Mouse (Mus musculus): ENCODE measurements around the gene Speer4f1. TPM values are rescaled to one million over a fixed set of nuclear protein-coding genes. Genes with fewer than 3 reads are reported as not detected.

The Speer4f1 gene
- polyA plus RNA-seq, 1 experiment from 2014 or later, result not detected

- H3K36me3 ChIP-seq (ENCODE audit: control insufficient read depth, insufficient read depth, low read length), result no peaks in the 10 kb centered on the region
- no peak overlapping the region for H3K27ac ChIP-seq (ENCODE audit: low read depth, low read length)
- no peaks in the 10 kb centered on the region for H3K27me3 ChIP-seq (ENCODE audit: control insufficient read depth, insufficient read depth, low read length)
- H3K9ac ChIP-seq (replicated peaks; ENCODE audit: low read depth, low read length), result no peak overlapping the region
- no peak for ATAC-seq (ENCODE audit: low read depth)
- no peaks in the 10 kb centered on the region for H3K9me3 ChIP-seq (ENCODE audit: control insufficient read depth, low read length)
- no peak overlapping the region for H3K4me3 ChIP-seq (ENCODE audit: low read depth, low read length)
- H3K4me2 ChIP-seq (ENCODE audit: low read depth, low read length), result no peak overlapping the region
- no peaks in the 10 kb centered on the region for H3K4me1 ChIP-seq (ENCODE audit: control insufficient read depth, insufficient read depth, low read length)
- 76% methylated on average over 1 of the region's 1 CpGs for WGBS
Observed at GRCm38 (mm10) chr5:17476476-17476875, 578 bp downstream of the Speer4f1 start.

- no peak for ATAC-seq (ENCODE audit: low read depth)
- H3K27me3 ChIP-seq (ENCODE audit: control insufficient read depth, insufficient read depth, low read length), result no peaks in the 10 kb centered on the region
- no peak overlapping the region for H3K4me3 ChIP-seq (ENCODE audit: low read depth, low read length)
- H3K9ac ChIP-seq (replicated peaks; ENCODE audit: low read depth, low read length), result no peak overlapping the region
- H3K9me3 ChIP-seq (ENCODE audit: control insufficient read depth, low read length), result no peaks in the 10 kb centered on the region
- no peak overlapping the region for H3K4me2 ChIP-seq (ENCODE audit: low read depth, low read length)
- H3K4me1 ChIP-seq (ENCODE audit: control insufficient read depth, insufficient read depth, low read length), result no peaks in the 10 kb centered on the region
- no peaks in the 10 kb centered on the region for H3K36me3 ChIP-seq (ENCODE audit: control insufficient read depth, insufficient read depth, low read length)
- no peak overlapping the region for H3K27ac ChIP-seq (ENCODE audit: low read depth, low read length)
- WGBS, result 89% methylated on average over 1 of the region's 1 CpGs
Observed at GRCm38 (mm10) chr5:17489894-17490293, 14.0 kb downstream of the Speer4f1 start.

- no peaks in the 10 kb centered on the region for H3K36me3 ChIP-seq (ENCODE audit: control insufficient read depth, insufficient read depth, low read length)
- H3K4me3 ChIP-seq (ENCODE audit: low read depth, low read length), result no peak overlapping the region
- no peak overlapping the region for H3K4me2 ChIP-seq (ENCODE audit: low read depth, low read length)
- no peak overlapping the region for H3K9ac ChIP-seq (replicated peaks; ENCODE audit: low read depth, low read length)
- no peak overlapping the region for H3K27ac ChIP-seq (ENCODE audit: low read depth, low read length)
- no peak for ATAC-seq (ENCODE audit: low read depth)
- no peaks in the 10 kb centered on the region for H3K4me1 ChIP-seq (ENCODE audit: control insufficient read depth, insufficient read depth, low read length)
- 91% methylated on average over 2 of the region's 2 CpGs for WGBS
- no peaks in the 10 kb centered on the region for H3K27me3 ChIP-seq (ENCODE audit: control insufficient read depth, insufficient read depth, low read length)
- no peaks in the 10 kb centered on the region for H3K9me3 ChIP-seq (ENCODE audit: control insufficient read depth, low read length)
Observed at GRCm38 (mm10) chr5:17495616-17496015, 19.7 kb downstream of the Speer4f1 start.

GRCm38 (mm10) chr5:17496650-17497049 lies 20.8 kb downstream of the Speer4f1 start:
- Histone ChIP-seq H3K4me1 (ENCODE audit: control insufficient read depth, insufficient read depth, low read length) (no peaks in the 10 kb centered on the region), H3K9ac (replicated peaks; ENCODE audit: low read depth, low read length) (no peak overlapping the region), H3K4me2 (ENCODE audit: low read depth, low read length) (no peak overlapping the region), H3K36me3 (ENCODE audit: control insufficient read depth, insufficient read depth, low read length) (no peaks in the 10 kb centered on the region), H3K27me3 (ENCODE audit: control insufficient read depth, insufficient read depth, low read length) (no peaks in the 10 kb centered on the region), H3K27ac (ENCODE audit: low read depth, low read length) (no peak overlapping the region), H3K9me3 (ENCODE audit: control insufficient read depth, low read length) (no peaks in the 10 kb centered on the region), H3K4me3 (ENCODE audit: low read depth, low read length) (no peak overlapping the region)
- WGBS, result 93% methylated on average over 5 of the region's 5 CpGs
- ATAC-seq (ENCODE audit: low read depth), result no peak

GRCm38 (mm10) chr5:17499873-17500329 lies 24.0 kb downstream of the Speer4f1 start:
- WGBS, result 47% methylated on average over 1 of the region's 1 CpGs
- no peak overlapping the region for H3K9ac ChIP-seq (replicated peaks; ENCODE audit: low read depth, low read length)
- peak; percentile 75; the same call in 1 of the 2 replicates for ATAC-seq (ENCODE audit: low read depth)
- H3K9me3 ChIP-seq (ENCODE audit: control insufficient read depth, low read length), result no peaks in the 10 kb centered on the region
- no peaks in the 10 kb centered on the region for H3K4me1 ChIP-seq (ENCODE audit: control insufficient read depth, insufficient read depth, low read length)
- no peaks in the 10 kb centered on the region for H3K36me3 ChIP-seq (ENCODE audit: control insufficient read depth, insufficient read depth, low read length)
- H3K4me2 ChIP-seq (ENCODE audit: low read depth, low read length), result no peak overlapping the region
- H3K27me3 ChIP-seq (ENCODE audit: control insufficient read depth, insufficient read depth, low read length), result no peaks in the 10 kb centered on the region
- no peak overlapping the region for H3K27ac ChIP-seq (ENCODE audit: low read depth, low read length)
- no peak overlapping the region for H3K4me3 ChIP-seq (ENCODE audit: low read depth, low read length)

- peak; percentile 33; the same call in 1 of the 2 replicates for ATAC-seq (ENCODE audit: low read depth)
- no peak overlapping the region for H3K27ac ChIP-seq (ENCODE audit: low read depth, low read length)
- 21% methylated on average over 1 of the region's 1 CpGs for WGBS
Observed at GRCm38 (mm10) chr5:17500866-17501265, 25.0 kb downstream of the Speer4f1 start.

GRCm38 (mm10) chr5:17505540-17505939 lies 29.6 kb downstream of the Speer4f1 start:
- no peak overlapping the region for H3K4me3 ChIP-seq (ENCODE audit: low read depth, low read length)
- H3K4me2 ChIP-seq (ENCODE audit: low read depth, low read length), result no peak overlapping the region
- H3K4me1 ChIP-seq (ENCODE audit: control insufficient read depth, insufficient read depth, low read length), result no peaks in the 10 kb centered on the region
- no peak overlapping the region for H3K9ac ChIP-seq (replicated peaks; ENCODE audit: low read depth, low read length)
- H3K27me3 ChIP-seq (ENCODE audit: control insufficient read depth, insufficient read depth, low read length), result no peaks in the 10 kb centered on the region
- H3K27ac ChIP-seq (ENCODE audit: low read depth, low read length), result no peak overlapping the region
- no peaks in the 10 kb centered on the region for H3K9me3 ChIP-seq (ENCODE audit: control insufficient read depth, low read length)
- no peak for ATAC-seq (ENCODE audit: low read depth)
- no peaks in the 10 kb centered on the region for H3K36me3 ChIP-seq (ENCODE audit: control insufficient read depth, insufficient read depth, low read length)

More at GRCm38 (mm10) chr5:17500866-17501265, 25.0 kb downstream of the Speer4f1 start:
- H3K9ac ChIP-seq (replicated peaks; ENCODE audit: low read depth, low read length), result no peak overlapping the region
- H3K36me3 ChIP-seq (ENCODE audit: control insufficient read depth, insufficient read depth, low read length), result no peaks in the 10 kb centered on the region
- H3K27me3 ChIP-seq (ENCODE audit: control insufficient read depth, insufficient read depth, low read length), result no peaks in the 10 kb centered on the region
- no peaks in the 10 kb centered on the region for H3K4me1 ChIP-seq (ENCODE audit: control insufficient read depth, insufficient read depth, low read length)
- no peak overlapping the region for H3K4me2 ChIP-seq (ENCODE audit: low read depth, low read length)
- H3K4me3 ChIP-seq (ENCODE audit: low read depth, low read length), result no peak overlapping the region
- H3K9me3 ChIP-seq (ENCODE audit: control insufficient read depth, low read length), result no peaks in the 10 kb centered on the region

GRCm38 (mm10) chr5:17508038-17508437 lies 32.1 kb downstream of the Speer4f1 start:
- no peak overlapping the region for H3K4me3 ChIP-seq (ENCODE audit: low read depth, low read length)
- no peak overlapping the region for H3K9ac ChIP-seq (replicated peaks; ENCODE audit: low read depth, low read length)
- WGBS, result 72% methylated on average over 3 of the region's 3 CpGs
- no peaks in the 10 kb centered on the region for H3K36me3 ChIP-seq (ENCODE audit: control insufficient read depth, insufficient read depth, low read length)
- ATAC-seq (ENCODE audit: low read depth), result no peak
- H3K4me1 ChIP-seq (ENCODE audit: control insufficient read depth, insufficient read depth, low read length), result no peaks in the 10 kb centered on the region
- no peaks in the 10 kb centered on the region for H3K27me3 ChIP-seq (ENCODE audit: control insufficient read depth, insufficient read depth, low read length)
- H3K4me2 ChIP-seq (ENCODE audit: low read depth, low read length), result no peak overlapping the region
- no peak overlapping the region for H3K27ac ChIP-seq (ENCODE audit: low read depth, low read length)
- H3K9me3 ChIP-seq (ENCODE audit: control insufficient read depth, low read length), result no peaks in the 10 kb centered on the region

Measured in neural tube, embryonic 14.5 days (tissue).